10 mouse cellular contexts compared by ENCODE assay signal in the genomic region with DNA sequence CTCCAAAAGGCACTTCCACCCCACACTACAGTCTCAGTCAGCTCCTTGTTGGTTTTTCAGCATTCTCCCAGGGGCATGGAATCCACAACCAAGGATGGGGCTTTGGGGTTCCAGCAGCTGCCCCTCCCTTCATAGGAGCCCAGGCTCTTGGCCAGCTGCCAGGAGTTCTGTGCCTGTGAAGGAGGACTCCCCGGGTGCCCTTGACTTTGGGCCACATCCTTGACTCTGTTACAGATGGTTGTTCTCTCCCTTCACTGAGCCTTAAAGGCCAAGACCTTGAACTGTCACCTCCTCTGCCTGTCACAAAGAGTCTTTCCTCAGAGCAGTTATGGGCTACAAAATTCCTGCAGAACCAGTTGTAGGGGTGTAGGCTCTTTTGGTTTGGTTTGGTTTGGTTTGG. TPM values are rescaled to one million over a fixed set of nuclear protein-coding genes. Genes with fewer than 3 reads are reported as not detected.
DNase-seq lines count a peak whose midpoint lies in the region; ATAC-seq and TF ChIP-seq lines count a peak whose summit lies in the region.
"Had no signal": no experiment of that assay in that cellular context is flagged by ENCODE, and none has a peak within 500 bp of the region (broad histone marks: within the 10 kb centered on the region; RNA-seq: fewer than 3 reads in every experiment).

No protein-coding gene starts in this region.

- no peaks in the 10 kb centered on the region; a peak in 1 of 4 replicates for H3K27me3 ChIP-seq in MEL (ENCODE audit: control insufficient read depth in 1 of 2, insufficient read depth in 2 of 2, low read length in 2 of 2)
- no peaks in the 10 kb centered on the region for H3K27me3 ChIP-seq in lung, postnatal 0 days (replicated peaks; ENCODE audit: insufficient read depth, low read length)
- H3K27me3 ChIP-seq: midbrain, embryonic 15.5 days had no signal

- H3K4me3 ChIP-seq in gastrocnemius, adult 2 months = no peak overlapping the region
- H3K4me3 ChIP-seq in MEL (ENCODE audit: control insufficient read depth in 1 of 2, insufficient read depth in 1 of 2, low read depth in 2 of 2, low read length in 2 of 2) = no peak overlapping the region
- no peak overlapping the region for H3K4me3 ChIP-seq in lung, postnatal 0 days (ENCODE audit: low read depth, low read length)
- H3K4me3 ChIP-seq: midbrain, embryonic 15.5 days had no signal

- peaks cover 0 to 9% of the 10 kb centered on the region in 2 experiments; a peak in 2 of 4 replicates for H3K4me1 ChIP-seq in MEL (ENCODE audit: control insufficient read depth in 1 of 2, insufficient read depth in 2 of 2, low read length in 2 of 2)
- H3K4me1 ChIP-seq in lung, postnatal 0 days (ENCODE audit: insufficient read depth, low read depth, low read length) = no peaks in the 10 kb centered on the region
- H3K4me1 ChIP-seq: midbrain, embryonic 15.5 days had no signal

- intact Hi-C loops in gastrocnemius, adult 2 months (cut with DNase I) = no loop called here
- intact Hi-C loops in gastrocnemius, postnatal 36 days (cut with DNase I) = no loop called here

- no peaks in the 10 kb centered on the region for H3K79me2 ChIP-seq in MEL (ENCODE audit: control insufficient read depth, insufficient read depth, low read length, poor library complexity)

- H3K9ac ChIP-seq in MEL (ENCODE audit: control insufficient read depth, low read depth, low read length, poor library complexity, severe bottlenecking) = no peak overlapping the region
- no peak overlapping the region for H3K9ac ChIP-seq in lung, postnatal 0 days (replicated peaks; ENCODE audit: low read depth)
- H3K9ac ChIP-seq: midbrain, embryonic 15.5 days had no signal

- 0% methylated on average over 1 of the region's 1 CpGs for WGBS in lung, postnatal 0 days

- H3K9me3 ChIP-seq in MEL (replicated peaks; ENCODE audit: insufficient read depth, low read length) = no peaks in the 10 kb centered on the region
- H3K9me3 ChIP-seq in lung, postnatal 0 days (ENCODE audit: low read length) = no peaks in the 10 kb centered on the region
- H3K9me3 ChIP-seq: midbrain, embryonic 15.5 days had no signal

- ATAC-seq in granulocyte monocyte progenitor cell, adult 5-6 weeks (replicated peaks; ENCODE audit: poor library complexity, severe bottlenecking) = 0 out of 2 replicates have a peak, but pooled peaks have one; percentile 7
- peak; percentile 67 for ATAC-seq in lung, postnatal 0 days
- no peak for ATAC-seq in activated CD4-positive, CD25-positive, alpha-beta regulatory T cell, adult 4 months
- ATAC-seq: midbrain, embryonic 15.5 days; Patski had no signal

- no peaks in the 10 kb centered on the region for H3K36me3 ChIP-seq in MEL (ENCODE audit: control insufficient read depth in 1 of 2, insufficient read depth in 2 of 2, low read length in 2 of 2)
- H3K36me3 ChIP-seq in lung, postnatal 0 days (ENCODE audit: insufficient read depth, low read length) = no peaks in the 10 kb centered on the region
- H3K36me3 ChIP-seq: midbrain, embryonic 15.5 days had no signal

- DNase-seq in gastrocnemius, adult 2 months = peak; percentile 45
- DNase-seq in gastrocnemius, postnatal 36 days = no peak
- peak; percentile 30 for DNase-seq in MEL (ENCODE audit: low read depth, low spot score)
- peak; percentile 51 for DNase-seq in lung, postnatal 0 days (ENCODE audit: low spot score)
- DNase-seq in frontal cortex, postnatal 36 days (ENCODE audit: low spot score in 2 of 2) = no peak
- DNase-seq in frontal cortex, adult 2 months (ENCODE audit: extremely low spot score in 1 of 2, low spot score in 1 of 2) = no peak

- H3K4me2 ChIP-seq in lung, postnatal 0 days (replicated peaks; ENCODE audit: low read depth, low read length) = no peak overlapping the region
- H3K4me2 ChIP-seq: midbrain, embryonic 15.5 days had no signal

- TF ChIP-seq POLR2A in MEL (IDR thresholded peaks at IDR 0.05; ENCODE audit: control insufficient read depth in 1 of 2, insufficient read depth in 1 of 2, low read depth in 1 of 2, low read length in 2 of 2, poor library complexity in 1 of 2) = no peak

- no peak for TF ChIP-seq CTCF in gastrocnemius, adult 2 months (IDR thresholded peaks at IDR 0.05)
- TF ChIP-seq CTCF in MEL (IDR thresholded peaks at IDR 0.05 in 2 of 3, conservative IDR thresholded peaks at IDR 0.05 in 1 of 3; ENCODE audit: control insufficient read depth in 1 of 3, insufficient read depth in 1 of 3, low read depth in 2 of 3, low read length in 3 of 3, poor library complexity in 1 of 3, severe bottlenecking in 1 of 3) = no peak
- no peak for TF ChIP-seq CTCF in lung, postnatal 0 days (IDR thresholded peaks at IDR 0.05)

- no peak for TF ChIP-seq EP300 in MEL (IDR thresholded peaks at IDR 0.05; ENCODE audit: low read depth in 1 of 2, low read length in 2 of 2)
- no peak for TF ChIP-seq EP300 in lung, postnatal 0 days (IDR thresholded peaks at IDR 0.05)

- no peak overlapping the region for H3K27ac ChIP-seq in gastrocnemius, adult 2 months
- no peak overlapping the region for H3K27ac ChIP-seq in MEL (ENCODE audit: control insufficient read depth, low read depth, low read length)
- H3K27ac ChIP-seq in lung, postnatal 0 days (ENCODE audit: low read length) = peak overlapping the region; percentile 51; the same call in 1 of the 2 replicates
- H3K27ac ChIP-seq: midbrain, embryonic 15.5 days had no signal

- no peak for TF ChIP-seq RAD21 in MEL (IDR thresholded peaks at IDR 0.05; ENCODE audit: low read depth, low read length)

TF ChIP-seq in MEL, 35 proteins besides CTCF, POLR2A, EP300 and RAD21:
- TF ChIP-seq POLR2AphosphoS5 (IDR thresholded peaks at IDR 0.05; ENCODE audit: borderline replicate concordance, low read depth, low read length) (no peak), MYB (IDR thresholded peaks at IDR 0.05; ENCODE audit: low read depth, low read length) (no peak), NRF1 (IDR thresholded peaks at IDR 0.05; ENCODE audit: insufficient read depth, low read depth, low read length, poor library complexity, severe bottlenecking) (no peak), MYC (IDR thresholded peaks at IDR 0.05; ENCODE audit: low read depth, low read length) (no peak), E2F4 (IDR thresholded peaks at IDR 0.05; ENCODE audit: borderline replicate concordance, low read depth, low read length) (no peak), GATA1 (IDR thresholded peaks at IDR 0.05; ENCODE audit: low read depth, low read length) (no peak), ZKSCAN1 (IDR thresholded peaks at IDR 0.05; ENCODE audit: low read depth, low read length) (no peak), USF1 (IDR thresholded peaks at IDR 0.05; ENCODE audit: low read depth, low read length) (no peak), ZC3H11A (IDR thresholded peaks at IDR 0.05; ENCODE audit: low read depth, low read length) (no peak), USF2 (IDR thresholded peaks at IDR 0.05; ENCODE audit: borderline replicate concordance in 1 of 2, insufficient read depth in 1 of 2, low read depth in 1 of 2, low read length in 2 of 2) (no peak), UBTF (IDR thresholded peaks at IDR 0.05; ENCODE audit: borderline replicate concordance, insufficient read depth, low read depth, low read length) (no peak), ETS1 (IDR thresholded peaks at IDR 0.05; ENCODE audit: low read depth, low read length) (no peak)

RNA-seq across cellular contexts. Expression of a gene that starts 13.8 kb away (rescaled TPM):
- 1 to 10 TPM; 2.1 to 3.2 TPM for total RNA-seq in gastrocnemius, adult 2 months (2021)
- total RNA-seq in gastrocnemius, postnatal 36 days (2021) = 1 to 10 TPM; 1.6 to 2.0 TPM
- total RNA-seq in MEL (2012; rRNA removed) = not detected in 2 replicates
- polyA plus RNA-seq in MEL (2012; ENCODE audit: insufficient read depth in 1 of 2, insufficient read length in 2 of 2, low read depth in 1 of 2, low replicate concordance in 2 of 2, missing spikeins in 1 of 2) = not detected
- 0.80 and 2.1 TPM in 2 replicates for total RNA-seq in granulocyte monocyte progenitor cell, adult 5-6 weeks (2014; fragmentation: Nextera tagmentation)
- total RNA-seq in granulocyte monocyte progenitor cell, adult 5-6 weeks (2017) = 1.2 and 1.9 TPM in 2 replicates
- 1.6 and 2.4 TPM in 2 replicates for polyA plus RNA-seq in lung, postnatal 0 days (2015; fragmentation: Nextera tagmentation; extraction: Ambion mirVana)
- polyA plus RNA-seq in activated CD4-positive, CD25-positive, alpha-beta regulatory T cell, adult 4 months (2017; shearing (Covaris generic)) = under 1 TPM in 1 of 2 experiments, not detected in 1; 0.08 TPM
- 13.0 and 15.0 TPM in 2 replicates for polyA plus RNA-seq in frontal cortex, adult 2 months (2012; rRNA removed)

RNA-seq across cellular contexts. Expression of a gene that starts 33.3 kb away (rescaled TPM):
- under 1 TPM; 0.33 to 0.36 TPM for total RNA-seq in gastrocnemius, adult 2 months (2021)
- total RNA-seq in gastrocnemius, postnatal 36 days (2021) = not detected
- not detected in 2 replicates for total RNA-seq in MEL (2012; rRNA removed)
- polyA plus RNA-seq in MEL (2012; ENCODE audit: insufficient read depth in 1 of 2, insufficient read length in 2 of 2, low read depth in 1 of 2, low replicate concordance in 2 of 2, missing spikeins in 1 of 2) = not detected
- not detected in 2 replicates for total RNA-seq in granulocyte monocyte progenitor cell, adult 5-6 weeks (2014; fragmentation: Nextera tagmentation)
- total RNA-seq in granulocyte monocyte progenitor cell, adult 5-6 weeks (2017) = not detected in 2 replicates
- polyA plus RNA-seq in lung, postnatal 0 days (2015; fragmentation: Nextera tagmentation; extraction: Ambion mirVana) = 13.5 and 18.3 TPM in 2 replicates
- under 1 TPM in 1 of 2 experiments, not detected in 1; 0.52 TPM for polyA plus RNA-seq in activated CD4-positive, CD25-positive, alpha-beta regulatory T cell, adult 4 months (2017; shearing (Covaris generic))
- 2.4 and 3.5 TPM in 2 replicates for polyA plus RNA-seq in frontal cortex, adult 2 months (2012; rRNA removed)

RNA-seq across cellular contexts. Expression of a gene that starts 35.1 kb away (rescaled TPM):
- 10 to 100 TPM; 21.2 to 25.5 TPM for total RNA-seq in gastrocnemius, adult 2 months (2021)
- total RNA-seq in gastrocnemius, postnatal 36 days (2021) = 10 to 100 TPM; 21.4 to 24.8 TPM
- 26.5 and 30.5 TPM in 2 replicates for total RNA-seq in MEL (2012; rRNA removed)
- 10 to 100 TPM; 70.3 to 71.4 TPM for polyA plus RNA-seq in MEL (2012; ENCODE audit: insufficient read depth in 1 of 2, insufficient read length in 2 of 2, low read depth in 1 of 2, low replicate concordance in 2 of 2, missing spikeins in 1 of 2)
- 61.3 and 62.9 TPM in 2 replicates for total RNA-seq in granulocyte monocyte progenitor cell, adult 5-6 weeks (2014; fragmentation: Nextera tagmentation)
- total RNA-seq in granulocyte monocyte progenitor cell, adult 5-6 weeks (2017) = 29.3 and 33.0 TPM in 2 replicates
- 20.8 and 21.8 TPM in 2 replicates for polyA plus RNA-seq in lung, postnatal 0 days (2015; fragmentation: Nextera tagmentation; extraction: Ambion mirVana)
- 10 to 100 TPM; 15.7 to 17.2 TPM for polyA plus RNA-seq in activated CD4-positive, CD25-positive, alpha-beta regulatory T cell, adult 4 months (2017; shearing (Covaris generic))
- polyA plus RNA-seq in frontal cortex, adult 2 months (2012; rRNA removed) = 34.7 and 37.4 TPM in 2 replicates

Comparison
In these comparisons a context has a peak if more than half of its experiments do, and no peak if none do; other contexts are left out.
1. DNase-seq: peak in gastrocnemius, adult 2 months (single experiment), MEL (single experiment) and lung, postnatal 0 days (single experiment); none in gastrocnemius, postnatal 36 days (0 of 2), frontal cortex, postnatal 36 days (0 of 2) and frontal cortex, adult 2 months (0 of 2).